Mouse (Mus musculus) heart, embryonic 14.5 days (tissue): Measurements from ENCODE around the gene Cirbp. TPM values are rescaled to one million over a fixed set of nuclear protein-coding genes. Genes with fewer than 3 reads are reported as not detected.
A peak's percentile ranks its signal among the peaks of the same experiment; 100 is the strongest.

ENCODE experiments used
- ATAC-seq: fragments of 200-750 bp; cut with Nextera tagmentation; 2 replicates; pipeline ENCODE4 v1.8.0; 2017; ENCODE audit warnings: low read depth, moderate TSS enrichment; ENCODE audit not compliant: insufficient number of reproducible peaks, insufficient read depth, low FRiP score
- H3K27ac ChIP-seq, 2 experiments: fragments of 200-500 bp in 1 of 2; fragments of 300-500 bp in 1 of 2; sonication (generic) in 1 of 2; replicated peaks in 1 of 2; 2 replicates each; pipeline ENCODE4 v1.5.1; 2012 to 2014; ENCODE audit warnings: low read depth in 2 of 2, low read length in 2 of 2, control low read depth in 1 of 2, mild to moderate bottlenecking in 1 of 2, mixed read lengths in 1 of 2; ENCODE audit not compliant: control insufficient read depth in 1 of 2, insufficient read depth in 1 of 2
- H3K27me3 ChIP-seq: fragments of 300-500 bp; sonication (generic); 2 replicates; pipeline ENCODE4 v1.6.1; 2014; ENCODE audit warnings: mild to moderate bottlenecking, low read length, control low read depth; ENCODE audit not compliant: control insufficient read depth, insufficient read depth
- H3K36me3 ChIP-seq: fragments of 300-500 bp; sonication (generic); 2 replicates; pipeline ENCODE4 v1.6.1; 2014; ENCODE audit warnings: mild to moderate bottlenecking, control low read depth, low read length, mixed read lengths; ENCODE audit not compliant: control insufficient read depth, insufficient read depth
- H3K4me1 ChIP-seq, 2 experiments: fragments of 200-500 bp in 1 of 2; fragments of 300-500 bp in 1 of 2; sonication (generic) in 1 of 2; 2 replicates each; pipeline ENCODE4 v1.6.1; 2012 to 2014; ENCODE audit warnings: low read length in 2 of 2, control low read depth in 1 of 2, mixed read lengths in 1 of 2; ENCODE audit not compliant: control insufficient read depth in 2 of 2, insufficient read depth in 2 of 2
- H3K4me2 ChIP-seq: fragments of 300-500 bp; sonication (generic); 2 replicates; pipeline ENCODE4 v1.6.1; 2014; ENCODE audit warnings: mild to moderate bottlenecking, low read length
- H3K4me3 ChIP-seq, 2 experiments: fragments of 200-500 bp in 1 of 2; fragments of 300-500 bp in 1 of 2; sonication (generic) in 1 of 2; 2 replicates each; pipeline ENCODE4 v1.5.1; 2012 to 2014; ENCODE audit warnings: low read length in 2 of 2, mild to moderate bottlenecking in 2 of 2, control low read depth in 1 of 2, low read depth in 1 of 2, moderate library complexity in 1 of 2; ENCODE audit not compliant: control insufficient read depth in 1 of 2, insufficient read depth in 1 of 2
- H3K9ac ChIP-seq: fragments of 300-500 bp; sonication (generic); 2 replicates; pipeline ENCODE4 v1.6.1; 2014; ENCODE audit warnings: mild to moderate bottlenecking, low read length
- H3K9me3 ChIP-seq: fragments of 300-500 bp; sonication (generic); 2 replicates; pipeline ENCODE4 v1.6.1; 2016; ENCODE audit warnings: low read length, control low read depth; ENCODE audit not compliant: control insufficient read depth
- WGBS: fragments of 180-500 bp; shearing (Covaris S2); extraction: QIAGEN DNeasy Blood & Tissue Kit; methylation state at CpG from one replicate; pipeline ENCODE4 v1.1.7; 2014; 5-methylcytosine and 5-hydroxymethylcytosine counted together
- polyA plus RNA-seq: library from polyadenylated mRNA; unstranded; fragments of >200 nt; fragmentation: Nextera tagmentation; extraction: Ambion mirVana; gene quantifications from 2 replicates; pipeline ENCODE4 v1.2.1, GENCODE M21; 2014

Gene Cirbp
- polyA plus RNA-seq, 1 experiment from 2014 or later = 79.4 TPM

- ATAC-seq = peak; percentile 76
- Histone ChIP-seq H3K4me3 (no peak overlapping the region), H3K4me2 (no peak overlapping the region), H3K9me3 (no peaks in the 10 kb centered on the region), H3K4me1 (peaks cover 2 to 5% of the 10 kb centered on the region in 2 experiments; a peak in 2 of 4 replicates), H3K36me3 (no peaks in the 10 kb centered on the region), H3K27me3 (no peaks in the 10 kb centered on the region), H3K9ac (no peak overlapping the region), H3K27ac (no peak overlapping the region)
- WGBS = 49% methylated on average over 3 of the region's 3 CpGs
Measured at GRCm38 (mm10) chr10:80199440-80200008, 33.7 kb downstream of the Cirbp start.

DNA sequence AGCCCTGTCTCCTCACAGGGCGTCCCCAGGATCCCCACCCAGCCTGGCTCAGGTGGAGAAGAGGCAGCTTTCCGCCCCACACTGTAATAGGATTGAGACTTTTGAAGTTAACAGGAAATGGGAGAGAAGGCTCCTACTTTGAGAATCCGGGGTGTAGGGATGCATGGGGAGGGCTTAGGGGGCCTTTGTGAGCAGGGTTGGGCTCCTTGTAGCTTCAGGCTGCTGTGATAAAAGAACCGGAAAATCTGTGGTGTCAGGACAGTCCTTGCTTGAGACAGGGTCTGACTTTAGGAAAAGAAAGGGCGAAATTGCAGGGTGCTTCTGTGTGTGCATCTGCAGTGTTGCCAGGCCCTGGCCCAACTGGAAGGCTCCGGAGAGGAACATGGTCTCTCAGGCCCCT, 34.7 kb downstream of the Cirbp start:
- H3K4me1 ChIP-seq = peaks cover 2 to 5% of the 10 kb centered on the region in 2 experiments; a peak in 2 of 4 replicates
- no peaks in the 10 kb centered on the region for H3K27me3 ChIP-seq
- H3K4me2 ChIP-seq = no peak overlapping the region
- H3K4me3 ChIP-seq = no peak overlapping the region
- H3K9me3 ChIP-seq = no peaks in the 10 kb centered on the region
- ATAC-seq = no peak
- no peaks in the 10 kb centered on the region for H3K36me3 ChIP-seq
- no peak overlapping the region for H3K27ac ChIP-seq
- no peak overlapping the region for H3K9ac ChIP-seq
- WGBS = 74% methylated on average over 6 of the region's 6 CpGs

DNA sequence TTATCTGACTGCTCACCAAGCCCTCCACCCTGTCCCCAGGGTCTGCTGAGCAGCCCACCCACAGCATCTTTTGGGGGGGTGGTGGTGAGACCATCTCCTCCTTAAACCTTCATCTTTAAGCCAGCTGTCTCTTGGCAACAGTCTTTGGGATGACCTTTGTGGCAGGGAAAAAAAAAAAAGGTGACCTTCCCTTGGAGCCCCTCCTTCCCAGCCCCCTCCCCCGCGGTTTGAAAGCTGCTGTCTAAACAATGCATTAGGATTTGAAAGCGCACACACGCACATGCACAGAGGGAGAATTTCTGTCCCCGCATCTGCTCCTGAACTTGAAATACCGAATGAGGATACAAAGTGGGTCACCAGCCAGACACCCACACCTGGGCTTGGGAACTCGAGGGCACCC, 38.3 kb downstream of the Cirbp start:
- Histone ChIP-seq H3K4me2 (no peak overlapping the region), H3K27ac (no peak overlapping the region), H3K9ac (no peak overlapping the region), H3K36me3 (no peaks in the 10 kb centered on the region), H3K4me3 (no peak overlapping the region), H3K27me3 (no peaks in the 10 kb centered on the region; the same call in 1 of the 2 replicates), H3K9me3 (no peaks in the 10 kb centered on the region), H3K4me1 (peaks cover 4 to 7% of the 10 kb centered on the region in 2 experiments; a peak in 2 of 4 replicates)
- 32% methylated on average over 7 of the region's 7 CpGs for WGBS
- no peak for ATAC-seq

GRCm38 (mm10) chr10:80207201-80207600, 41.4 kb downstream of the Cirbp start:
- Histone ChIP-seq H3K9ac (no peak overlapping the region), H3K4me3 (no peak overlapping the region), H3K4me1 (peaks cover 4% of the 10 kb centered on the region in 2 experiments; a peak in 2 of 4 replicates), H3K27ac (no peak overlapping the region), H3K9me3 (no peaks in the 10 kb centered on the region), H3K36me3 (no peaks in the 10 kb centered on the region), H3K4me2 (no peak overlapping the region), H3K27me3 (no peaks in the 10 kb centered on the region; the same call in 1 of the 2 replicates)
- no peak for ATAC-seq
- 61% methylated on average over 1 of the region's 1 CpGs for WGBS

DNA sequence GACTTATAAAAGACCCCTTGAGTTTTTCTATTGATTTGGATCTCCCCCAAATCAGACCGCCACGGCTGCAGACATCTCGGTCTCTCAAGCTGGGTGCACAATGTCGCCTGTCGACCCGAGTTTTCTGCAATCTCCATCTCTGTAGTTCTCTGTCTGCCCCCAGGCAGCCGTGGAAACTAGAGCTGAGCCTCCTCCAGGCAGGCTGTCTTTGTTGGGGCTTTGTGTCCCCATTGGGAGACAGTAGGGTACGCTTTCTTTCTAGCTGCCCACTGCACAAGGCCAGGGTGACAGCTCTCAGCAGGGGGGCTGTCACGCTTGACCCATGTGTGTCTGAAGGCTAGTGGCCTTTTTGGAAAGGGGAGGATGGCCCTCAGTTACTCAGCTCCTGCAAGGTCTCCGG, 41.9 kb downstream of the Cirbp start:
- no peak for ATAC-seq
- Histone ChIP-seq H3K4me2 (no peak overlapping the region), H3K4me1 (peaks cover 4% of the 10 kb centered on the region in 2 experiments; a peak in 2 of 4 replicates), H3K9me3 (no peaks in the 10 kb centered on the region), H3K27me3 (no peaks in the 10 kb centered on the region; the same call in 1 of the 2 replicates), H3K4me3 (no peak overlapping the region), H3K36me3 (no peaks in the 10 kb centered on the region), H3K27ac (no peak overlapping the region), H3K9ac (no peak overlapping the region)
- 68% methylated on average over 10 of the region's 10 CpGs for WGBS

- Histone ChIP-seq H3K4me2 (no peak overlapping the region), H3K27me3 (no peaks in the 10 kb centered on the region; the same call in 1 of the 2 replicates), H3K4me1 (peaks cover 4% of the 10 kb centered on the region in 2 experiments; a peak in 2 of 4 replicates), H3K9ac (no peak overlapping the region), H3K4me3 (no peak overlapping the region), H3K9me3 (no peaks in the 10 kb centered on the region), H3K36me3 (no peaks in the 10 kb centered on the region), H3K27ac (no peak overlapping the region)
- no peak for ATAC-seq
- 77% methylated on average over 4 of the region's 4 CpGs for WGBS
Measured at GRCm38 (mm10) chr10:80208248-80208647, 42.5 kb downstream of the Cirbp start.

GRCm38 (mm10) chr10:80208841-80209371, 43.1 kb downstream of the Cirbp start:
- WGBS = 17% methylated on average over 24 of the region's 24 CpGs
- no peak overlapping the region for H3K9ac ChIP-seq
- no peaks in the 10 kb centered on the region for H3K9me3 ChIP-seq
- H3K4me1 ChIP-seq = peaks cover 2 to 4% of the 10 kb centered on the region in 2 experiments; a peak in 2 of 4 replicates
- H3K27me3 ChIP-seq = no peaks in the 10 kb centered on the region; the same call in 1 of the 2 replicates
- no peak for ATAC-seq
- H3K27ac ChIP-seq = no peak overlapping the region
- H3K4me3 ChIP-seq = no peak overlapping the region
- peak overlapping the region; percentile 16; the same call in 1 of the 2 replicates for H3K4me2 ChIP-seq
- H3K36me3 ChIP-seq = no peaks in the 10 kb centered on the region
